Mouse (Mus musculus) megakaryocyte, adult 5-6 weeks (primary cell): Measurements from ENCODE around the gene Syn2. TPM values are rescaled to one million over a fixed set of nuclear protein-coding genes. Genes with fewer than 3 reads are reported as not detected.

Experiments
- ATAC-seq: 2 replicates; pipeline ENCODE4 v1.8.0; 2016; ENCODE audit warnings: mild to moderate bottlenecking, inconsistent platforms; ENCODE audit not compliant: poor library complexity, severe bottlenecking
- total RNA-seq, 2 experiments: library from RNA; stranded (forward) in 1 of 2; stranded (reverse) in 1 of 2; fragments of 153-499, 151-499 nt in 1 of 2; fragments of 221-1000, 200-1000 nt in 1 of 2; gene quantifications; 2 replicates each; pipeline versions ENCODE4 v1.2.3 to v1.2.4; 2015 to 2017

Gene Syn2
- total RNA-seq, 2 experiments from 2014 or later: not detected

DNA sequence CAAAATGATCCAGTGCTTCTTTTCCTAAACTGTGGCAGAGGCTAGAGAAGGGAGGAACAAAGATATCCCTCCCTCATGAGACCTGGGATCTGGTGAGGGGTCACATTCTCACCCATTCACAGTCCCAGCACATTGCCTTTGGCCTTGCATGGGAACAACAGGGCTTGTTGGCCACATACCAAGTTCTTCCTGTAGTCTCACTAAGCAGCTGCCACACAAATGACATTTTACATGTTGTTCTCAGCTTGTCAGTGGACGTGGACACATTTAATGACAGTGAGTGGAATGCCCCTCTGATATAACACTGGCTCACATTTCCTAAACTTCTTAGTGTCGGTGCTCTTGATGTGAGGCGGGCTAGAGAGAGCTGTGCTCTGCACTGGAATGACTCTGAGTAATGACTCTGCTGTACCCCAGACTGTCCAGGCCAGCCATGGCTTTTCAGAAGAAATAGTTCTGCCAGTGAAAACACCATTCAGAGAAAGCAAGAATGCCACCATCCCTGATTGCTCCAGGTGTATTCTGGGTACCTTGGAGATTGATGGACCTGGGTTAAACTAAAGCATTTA lies 106.5 kb downstream of the Syn2 start:
- ATAC-seq: no peak

GRCm38 (mm10) chr6:115241939-115242338 lies 107.2 kb downstream of the Syn2 start:
- ATAC-seq: no peak

DNA sequence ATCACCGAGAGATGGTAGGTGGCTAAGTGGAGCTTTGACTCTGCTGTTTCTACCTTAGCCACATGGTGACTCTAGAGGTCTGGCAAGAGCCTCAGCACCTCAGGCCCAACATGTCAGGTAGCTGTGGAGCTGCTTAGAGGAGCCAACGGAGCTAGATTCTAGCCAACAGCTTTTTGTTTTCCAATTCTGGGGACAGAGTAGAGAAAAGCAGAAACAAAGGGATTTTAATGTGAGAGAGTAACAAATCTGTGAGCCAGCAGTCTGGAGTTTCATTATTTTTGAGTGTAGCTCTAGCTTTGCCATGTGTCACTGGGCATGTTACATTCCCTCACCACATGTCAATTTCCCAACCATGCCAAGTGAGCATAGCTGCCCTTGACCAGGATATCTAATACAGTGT lies 109.5 kb downstream of the Syn2 start:
- no peak for ATAC-seq

GRCm38 (mm10) chr6:115245500-115246058 lies 110.9 kb downstream of the Syn2 start:
- no peak for ATAC-seq

- no peak for ATAC-seq
Measured at GRCm38 (mm10) chr6:115251531-115251985, 116.9 kb downstream of the Syn2 start.

GRCm38 (mm10) chr6:115252099-115252873 lies 117.6 kb downstream of the Syn2 start, which contains the start of gene Timp4:
TSS of gene Timp4 (minus strand) at chr6:115252205.
- ATAC-seq: no peak

GRCm38 (mm10) chr6:115255171-115255570 lies 120.5 kb downstream of the Syn2 start:
- ATAC-seq: no peak

DNA sequence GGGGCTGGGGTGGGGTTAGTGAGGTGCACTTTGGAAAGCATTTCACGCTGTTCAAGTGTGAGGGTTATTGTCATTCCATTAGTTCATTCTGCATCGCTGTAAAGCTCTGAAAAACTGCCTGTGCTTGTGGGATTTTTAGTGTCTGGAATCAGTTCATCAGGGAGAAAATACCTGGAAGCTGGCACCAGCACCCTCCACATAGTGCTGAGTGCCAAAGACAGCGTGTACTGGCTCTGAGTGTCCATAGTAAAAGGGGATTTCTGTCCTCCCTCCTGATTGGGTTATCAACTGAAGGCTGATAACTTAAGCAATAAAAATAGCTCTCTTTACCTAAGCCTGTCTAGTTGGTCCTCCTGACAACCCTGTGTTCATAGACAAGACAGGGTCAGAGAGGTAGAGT lies 125.8 kb downstream of the Syn2 start:
- ATAC-seq: no peak

- no peak for ATAC-seq
Measured at GRCm38 (mm10) chr6:115266791-115267190, 132.1 kb downstream of the Syn2 start.

DNA sequence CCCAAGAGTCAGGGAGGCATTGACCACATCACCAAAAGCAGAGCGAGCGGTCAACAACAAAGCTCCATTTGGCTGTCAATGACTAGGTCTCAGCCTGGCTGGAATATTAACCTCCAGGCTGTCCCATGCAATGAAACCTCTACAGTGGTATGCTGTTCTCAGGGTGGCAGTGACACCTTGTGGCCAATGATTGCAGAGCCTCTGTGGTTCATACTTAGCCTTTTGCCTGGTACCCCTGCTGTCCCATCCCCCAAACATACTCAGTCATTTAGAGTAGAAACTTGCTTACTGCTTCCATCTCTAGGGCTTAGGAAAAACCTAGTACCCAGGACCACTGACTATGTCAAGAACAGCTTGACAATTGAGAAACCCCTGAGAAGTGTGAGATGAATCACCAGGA lies 133.2 kb downstream of the Syn2 start:
- peak; percentile 68 for ATAC-seq

- ATAC-seq: no peak
Measured at GRCm38 (mm10) chr6:115268551-115269385, 134.1 kb downstream of the Syn2 start.

- ATAC-seq: no peak
Measured at GRCm38 (mm10) chr6:115269561-115269960, 134.9 kb downstream of the Syn2 start.

GRCm38 (mm10) chr6:115270085-115270484 lies 135.4 kb downstream of the Syn2 start:
- ATAC-seq: no peak

GRCm38 (mm10) chr6:115271326-115271725 lies 136.6 kb downstream of the Syn2 start:
- ATAC-seq: no peak

DNA sequence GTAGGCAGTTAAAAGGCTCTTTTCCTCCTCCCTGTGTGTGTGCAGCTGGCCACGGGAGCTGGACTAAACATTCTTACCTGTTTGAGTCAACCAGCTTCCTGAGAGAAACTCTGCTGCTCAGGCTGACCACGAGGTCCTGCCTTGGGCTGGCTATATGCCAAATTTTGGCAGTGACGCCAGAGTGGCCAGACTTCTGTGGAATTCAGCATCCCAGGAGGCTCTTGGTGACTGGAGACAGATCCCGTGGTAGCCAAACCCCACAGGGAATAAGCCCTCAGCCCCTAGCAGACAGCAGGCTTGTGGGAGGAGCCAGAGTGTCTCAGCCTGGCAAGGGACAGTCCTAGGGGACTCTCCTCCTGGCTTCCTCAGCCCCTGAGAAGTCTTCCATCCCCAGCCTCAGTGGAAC lies 137.2 kb downstream of the Syn2 start:
- no peak for ATAC-seq

- no peak for ATAC-seq
Measured at GRCm38 (mm10) chr6:115273346-115273745, 138.6 kb downstream of the Syn2 start.

GRCm38 (mm10) chr6:115274705-115275104 lies 140.0 kb downstream of the Syn2 start:
- ATAC-seq: no peak

- ATAC-seq: no peak
Measured at GRCm38 (mm10) chr6:115275116-115275815, 140.6 kb downstream of the Syn2 start.

GRCm38 (mm10) chr6:115278086-115278485 lies 143.4 kb downstream of the Syn2 start:
- ATAC-seq: no peak

GRCm38 (mm10) chr6:115279639-115280038 lies 144.9 kb downstream of the Syn2 start:
- ATAC-seq: no peak
